Mouse (Mus musculus): ENCODE measurements around the gene Klf13. TPM values are rescaled to one million over a fixed set of nuclear protein-coding genes. Genes with fewer than 3 reads are reported as not detected.

The Klf13 gene
- polyA plus RNA-seq, 1 experiment, result 58.7 TPM

GRCm38 (mm10) chr7:63956138-63956823 is 17.6 kb upstream of the Klf13 start:
- 65% methylated on average over 14 of the region's 14 CpGs for WGBS
- no peak overlapping the region for H3K4me3 ChIP-seq (replicated peaks; ENCODE audit: control insufficient read depth, low read depth, low read length)
- no peak for TF ChIP-seq CTCF (IDR thresholded peaks at IDR 0.05; ENCODE audit: control insufficient read depth, insufficient read depth, low read length)
- TF ChIP-seq POLR2A (IDR thresholded peaks at IDR 0.05; ENCODE audit: borderline replicate concordance, control insufficient read depth, low read depth, low read length), result no peak
- peak overlapping the region; percentile 59 for H3K27ac ChIP-seq (ENCODE audit: control insufficient read depth, insufficient read depth, low read depth, low read length, poor library complexity)
- H3K4me1 ChIP-seq (ENCODE audit: control insufficient read depth, insufficient read depth, low read length), result peaks cover 7% of the 10 kb centered on the region; the same call in 1 of the 2 replicates

GRCm38 (mm10) chr7:63955440-63955839 is 16.7 kb upstream of the Klf13 start:
- no peak overlapping the region for H3K27ac ChIP-seq (ENCODE audit: control insufficient read depth, insufficient read depth, low read depth, low read length, poor library complexity)
- TF ChIP-seq POLR2A (IDR thresholded peaks at IDR 0.05; ENCODE audit: borderline replicate concordance, control insufficient read depth, low read depth, low read length) (no peak), CTCF (IDR thresholded peaks at IDR 0.05; ENCODE audit: control insufficient read depth, insufficient read depth, low read length) (no peak)
- 77% methylated on average over 2 of the region's 2 CpGs for WGBS
- no peak overlapping the region for H3K4me3 ChIP-seq (replicated peaks; ENCODE audit: control insufficient read depth, low read depth, low read length)
- peaks cover 7% of the 10 kb centered on the region; the same call in 1 of the 2 replicates for H3K4me1 ChIP-seq (ENCODE audit: control insufficient read depth, insufficient read depth, low read length)

GRCm38 (mm10) chr7:63952077-63952898 is 13.6 kb upstream of the Klf13 start:
- Histone ChIP-seq H3K4me3 (replicated peaks; ENCODE audit: control insufficient read depth, low read depth, low read length) (no peak overlapping the region), H3K4me1 (ENCODE audit: control insufficient read depth, insufficient read depth, low read length) (peaks cover 7% of the 10 kb centered on the region; the same call in 1 of the 2 replicates), H3K27ac (ENCODE audit: control insufficient read depth, insufficient read depth, low read depth, low read length, poor library complexity) (peak overlapping the region; percentile 25; the same call in 1 of the 2 replicates)
- 63% methylated on average over 7 of the region's 7 CpGs for WGBS
- TF ChIP-seq CTCF (IDR thresholded peaks at IDR 0.05; ENCODE audit: control insufficient read depth, insufficient read depth, low read length) (no peak), POLR2A (IDR thresholded peaks at IDR 0.05; ENCODE audit: borderline replicate concordance, control insufficient read depth, low read depth, low read length) (no peak)

- peaks cover 7% of the 10 kb centered on the region; the same call in 1 of the 2 replicates for H3K4me1 ChIP-seq (ENCODE audit: control insufficient read depth, insufficient read depth, low read length)
- no peak overlapping the region for H3K27ac ChIP-seq (ENCODE audit: control insufficient read depth, insufficient read depth, low read depth, low read length, poor library complexity)
- H3K4me3 ChIP-seq (replicated peaks; ENCODE audit: control insufficient read depth, low read depth, low read length), result no peak overlapping the region
- no peak for TF ChIP-seq POLR2A (IDR thresholded peaks at IDR 0.05; ENCODE audit: borderline replicate concordance, control insufficient read depth, low read depth, low read length)
- no peak for TF ChIP-seq CTCF (IDR thresholded peaks at IDR 0.05; ENCODE audit: control insufficient read depth, insufficient read depth, low read length)
- 84% methylated on average over 10 of the region's 10 CpGs for WGBS
Observed at GRCm38 (mm10) chr7:63950931-63951607, 12.4 kb upstream of the Klf13 start.

GRCm38 (mm10) chr7:63949176-63949575 is 10.5 kb upstream of the Klf13 start:
- WGBS, result 93% methylated on average over 3 of the region's 3 CpGs
- no peak for TF ChIP-seq POLR2A (IDR thresholded peaks at IDR 0.05; ENCODE audit: borderline replicate concordance, control insufficient read depth, low read depth, low read length)
- TF ChIP-seq CTCF (IDR thresholded peaks at IDR 0.05; ENCODE audit: control insufficient read depth, insufficient read depth, low read length), result no peak
- Histone ChIP-seq H3K4me1 (ENCODE audit: control insufficient read depth, insufficient read depth, low read length) (peaks cover 4% of the 10 kb centered on the region; the same call in 1 of the 2 replicates), H3K27ac (ENCODE audit: control insufficient read depth, insufficient read depth, low read depth, low read length, poor library complexity) (no peak overlapping the region), H3K4me3 (replicated peaks; ENCODE audit: control insufficient read depth, low read depth, low read length) (no peak overlapping the region)

GRCm38 (mm10) chr7:63947514-63948487 is 9.1 kb upstream of the Klf13 start:
- 76% methylated on average over 11 of the region's 11 CpGs for WGBS

GRCm38 (mm10) chr7:63943946-63944345 is 5.2 kb upstream of the Klf13 start:
- H3K27ac ChIP-seq (ENCODE audit: control insufficient read depth, insufficient read depth, low read depth, low read length, poor library complexity), result no peak overlapping the region
- no peak overlapping the region for H3K4me3 ChIP-seq (replicated peaks; ENCODE audit: control insufficient read depth, low read depth, low read length)
- 48% methylated on average over 2 of the region's 2 CpGs for whole genome bisulfite sequencing
- peaks cover 7% of the 10 kb centered on the region for H3K4me1 ChIP-seq (ENCODE audit: control insufficient read depth, insufficient read depth, low read length)
- no peak for TF ChIP-seq POLR2A (IDR thresholded peaks at IDR 0.05; ENCODE audit: borderline replicate concordance, control insufficient read depth, low read depth, low read length)
- TF ChIP-seq CTCF (IDR thresholded peaks at IDR 0.05; ENCODE audit: control insufficient read depth, insufficient read depth, low read length), result no peak

More at GRCm38 (mm10) chr7:63947514-63948487, 9.1 kb upstream of the Klf13 start:
- TF ChIP-seq POLR2A (IDR thresholded peaks at IDR 0.05; ENCODE audit: borderline replicate concordance, control insufficient read depth, low read depth, low read length) (no peak), CTCF (IDR thresholded peaks at IDR 0.05; ENCODE audit: control insufficient read depth, insufficient read depth, low read length) (no peak)
- Histone ChIP-seq H3K4me1 (ENCODE audit: control insufficient read depth, insufficient read depth, low read length) (peaks cover 3% of the 10 kb centered on the region), H3K27ac (ENCODE audit: control insufficient read depth, insufficient read depth, low read depth, low read length, poor library complexity) (no peak overlapping the region), H3K4me3 (replicated peaks; ENCODE audit: control insufficient read depth, low read depth, low read length) (no peak overlapping the region)
